Mouse (Mus musculus): ENCODE results near the gene Rps28.
"Not testable (repeated sequence)": the region's sequence is repeated elsewhere in the genome, so short reads cannot be mapped to it uniquely, and the experiment has no call there.

The Rps28 gene

GRCm38 (mm10) chr17:33824084-33824996, at the start of gene Rps28, which contains the start of gene Ndufa7:
Gene Rps28, minus strand, starts transcription at chr17:33824562.
Gene Ndufa7, plus strand, starts transcription at chr17:33824572.
- peak; percentile 98 to 100 for DNase-seq (ENCODE audit: inconsistent age in 2 of 2, low spot score in 1 of 2)

GRCm38 (mm10) chr17:33873537-33873936, 49.2 kb upstream of the Rps28 start, which contains the start of gene Gm7029:
Gene Gm7029, plus strand, starts transcription at chr17:33873837.
- DNase-seq (ENCODE audit: inconsistent age in 2 of 2, low spot score in 1 of 2), result not testable (repeated sequence)

- peak; percentile 63 to 84 for DNase-seq (ENCODE audit: inconsistent age in 2 of 2, low spot score in 1 of 2)
Observed at GRCm38 (mm10) chr17:33865330-33866030, 41.1 kb upstream of the Rps28 start.

- no peak for DNase-seq (ENCODE audit: inconsistent age in 2 of 2, low spot score in 1 of 2)
Observed at GRCm38 (mm10) chr17:33857816-33858215, 33.5 kb upstream of the Rps28 start.

DNA sequence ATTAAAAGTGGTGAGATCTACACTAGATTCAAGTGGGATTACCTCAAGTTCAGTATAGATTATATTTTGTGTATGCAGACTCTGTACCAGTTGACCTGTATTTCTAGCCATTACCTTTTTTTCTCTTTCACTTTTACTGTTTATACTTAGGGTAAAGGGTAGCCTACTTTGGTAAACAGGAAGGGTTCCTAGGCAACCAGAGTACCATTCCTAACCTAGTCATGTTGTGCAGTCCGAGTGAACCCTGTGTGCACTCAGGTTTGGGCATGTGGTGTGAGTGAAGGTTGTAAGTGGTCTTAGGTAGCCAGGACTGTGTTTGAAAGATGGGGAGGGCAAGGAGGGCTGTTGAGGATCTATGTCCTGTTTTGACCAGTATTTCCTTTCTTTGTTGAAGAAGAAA, 27.0 kb upstream of the Rps28 start:
- no peak for DNase-seq (ENCODE audit: inconsistent age in 2 of 2, low spot score in 1 of 2)

DNA sequence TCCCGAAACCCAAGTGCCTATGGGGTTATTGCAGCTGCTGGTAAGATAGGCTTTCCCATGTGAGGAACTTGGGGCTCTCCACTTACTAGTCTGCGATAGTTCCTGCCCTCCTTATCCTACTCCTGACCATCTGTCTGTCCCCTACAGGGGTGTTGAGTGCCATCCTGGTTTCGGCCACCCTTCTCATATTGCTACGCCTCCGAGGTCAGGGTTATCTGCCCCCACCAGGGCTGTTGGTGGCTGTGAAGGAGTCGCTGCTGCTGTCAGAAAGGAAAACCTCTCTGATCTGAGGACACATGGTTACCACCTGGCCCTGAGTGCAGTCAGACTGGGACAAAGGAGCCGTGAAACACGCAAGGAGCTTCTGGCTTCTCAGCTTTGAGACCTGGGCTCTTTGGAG, 23.8 kb upstream of the Rps28 start:
- DNase-seq (ENCODE audit: inconsistent age in 2 of 2, low spot score in 1 of 2), result no peak

GRCm38 (mm10) chr17:33844196-33844595, 19.8 kb upstream of the Rps28 start:
- no peak for DNase-seq (ENCODE audit: inconsistent age in 2 of 2, low spot score in 1 of 2)

GRCm38 (mm10) chr17:33842966-33843795, 18.8 kb upstream of the Rps28 start, which contains the start of gene Cd320:
Gene Cd320, plus strand, starts transcription at chr17:33843091.
- DNase-seq (ENCODE audit: inconsistent age in 2 of 2, low spot score in 1 of 2), result peak; percentile 93 to 98

DNA sequence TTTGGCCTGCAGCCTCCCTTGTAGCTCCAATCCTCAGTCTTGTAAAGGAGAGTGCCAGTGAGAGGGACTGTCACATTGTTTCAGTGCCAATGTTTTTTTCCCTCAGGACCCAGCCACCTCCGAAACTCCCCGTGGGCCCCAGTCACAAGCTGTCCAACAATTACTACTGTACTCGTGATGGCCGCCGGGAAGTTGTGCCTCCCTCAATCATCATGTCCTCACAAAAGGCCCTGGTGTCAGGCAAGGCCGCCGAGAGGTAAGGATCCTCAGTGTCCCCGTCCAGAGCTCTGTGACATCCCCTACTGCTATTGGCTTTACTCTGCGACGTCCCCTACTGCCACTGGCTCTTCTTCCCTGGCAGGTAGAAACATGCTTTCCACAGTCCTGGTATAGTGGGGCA, 5.2 kb upstream of the Rps28 start:
- DNase-seq (ENCODE audit: inconsistent age in 2 of 2, low spot score in 1 of 2), result peak; percentile 31 to 61

GRCm38 (mm10) chr17:33828892-33829291, 4.5 kb upstream of the Rps28 start:
- peak; percentile 92 to 97 for DNase-seq (ENCODE audit: inconsistent age in 2 of 2, low spot score in 1 of 2)

GRCm38 (mm10) chr17:33826850-33827249, 2.5 kb upstream of the Rps28 start:
- peak; percentile 70 to 92 for DNase-seq (ENCODE audit: inconsistent age in 2 of 2, low spot score in 1 of 2)

DNA sequence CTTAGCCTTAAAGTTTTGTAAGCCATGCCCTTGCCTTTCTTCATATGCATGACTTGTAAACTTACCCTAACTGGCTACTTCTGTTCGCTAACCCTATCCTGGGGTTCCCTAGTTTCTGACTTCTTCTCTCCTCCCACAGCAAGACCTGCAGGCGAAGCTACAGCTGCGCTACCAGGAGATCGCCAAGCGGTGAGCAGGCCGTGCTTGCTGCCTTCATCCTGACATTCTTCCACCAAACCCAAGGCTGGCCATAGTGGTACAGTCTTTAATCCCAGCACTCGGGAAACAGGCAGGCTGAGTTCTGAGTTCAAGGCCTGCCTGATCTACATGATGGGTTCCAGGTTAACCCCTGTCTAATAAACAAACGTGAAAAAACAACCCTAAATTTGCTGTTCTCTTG, 1.1 kb upstream of the Rps28 start:
- DNase-seq (ENCODE audit: inconsistent age in 2 of 2, low spot score in 1 of 2), result peak in 1 of 2 experiments; percentile 56

DNA sequence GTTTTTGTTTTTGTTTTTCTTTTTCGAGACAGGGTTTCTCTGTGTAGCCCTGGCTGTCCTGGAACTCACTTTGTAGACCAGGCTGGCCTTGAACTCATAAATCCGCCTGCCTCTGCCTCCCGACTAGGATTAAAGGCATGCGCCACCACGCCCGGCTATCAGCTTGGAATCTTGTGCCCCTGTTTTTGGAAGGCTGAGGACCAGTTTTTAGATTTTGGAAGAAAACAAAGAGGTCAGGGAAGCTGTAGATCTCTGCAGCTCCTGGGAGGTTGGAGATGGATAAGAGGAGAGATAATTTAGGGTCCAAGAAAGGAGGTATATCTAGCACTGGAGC, 602 bp upstream of the Rps28 start:
- DNase-seq (ENCODE audit: inconsistent age in 2 of 2, low spot score in 1 of 2), result peak in 1 of 2 experiments; percentile 74

DNA sequence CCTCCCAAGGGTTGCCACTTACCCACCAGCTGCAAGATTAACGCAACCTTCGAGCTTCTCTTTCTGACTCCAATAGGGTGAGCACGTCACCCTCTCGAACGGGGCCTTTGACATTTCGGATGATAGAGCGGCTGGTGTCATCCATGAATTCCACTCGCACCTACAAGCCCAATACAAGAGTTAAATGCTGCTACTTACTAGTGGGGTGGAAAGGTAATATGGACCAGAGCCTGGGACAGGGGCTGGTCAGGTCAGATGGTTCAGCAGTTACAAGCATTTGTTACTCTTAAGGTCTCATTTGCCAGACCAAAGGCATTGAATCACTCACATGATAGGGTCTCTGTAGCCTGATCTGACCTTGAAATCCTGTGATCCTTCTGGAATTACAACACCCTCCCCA, 1.2 kb downstream of the Rps28 start:
- DNase-seq (ENCODE audit: inconsistent age in 2 of 2, low spot score in 1 of 2), result peak in 1 of 2 experiments; percentile 62

GRCm38 (mm10) chr17:33822436-33822959, 1.9 kb downstream of the Rps28 start:
- DNase-seq (ENCODE audit: inconsistent age in 2 of 2, low spot score in 1 of 2), result peak in 1 of 2 experiments; percentile 36

DNA sequence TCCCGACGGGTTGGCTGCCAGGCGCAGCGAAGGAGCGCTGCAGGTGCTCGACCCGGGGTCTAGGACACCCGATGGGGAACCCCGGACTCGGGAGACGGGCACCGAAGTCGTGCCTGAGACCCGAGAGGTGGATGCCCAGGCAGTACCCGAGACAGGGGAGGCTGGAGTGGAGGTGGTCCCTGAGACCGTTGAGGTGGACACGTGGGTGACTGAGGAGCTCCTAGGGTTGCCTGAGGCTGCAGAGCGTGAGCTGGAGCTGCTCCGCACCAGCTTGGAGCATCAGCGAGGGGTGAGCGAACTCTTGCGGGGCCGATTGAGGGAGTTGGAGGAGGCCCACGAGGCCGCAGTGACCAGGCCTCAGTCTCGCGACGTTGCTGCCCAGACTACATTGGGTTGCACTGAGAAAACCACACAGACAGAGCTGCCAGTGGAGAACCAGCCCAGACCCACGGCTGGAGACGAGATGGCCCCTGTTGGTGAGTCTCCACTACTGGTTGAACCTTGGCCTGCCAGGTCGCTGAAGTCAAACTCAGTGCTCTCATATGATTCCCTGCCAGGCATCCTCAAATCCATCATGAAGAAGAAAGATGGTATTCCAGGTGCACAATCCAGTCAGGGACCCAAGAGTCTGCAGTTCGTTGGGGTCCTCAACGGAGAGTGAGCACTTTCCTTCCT, 6.3 kb downstream of the Rps28 start:
- DNase-seq (ENCODE audit: inconsistent age in 2 of 2, low spot score in 1 of 2), result no peak

- DNase-seq (ENCODE audit: inconsistent age in 2 of 2, low spot score in 1 of 2), result peak; percentile 94 to 97
Observed at GRCm38 (mm10) chr17:33817184-33817968, 7.0 kb downstream of the Rps28 start.

- no peak for DNase-seq (ENCODE audit: inconsistent age in 2 of 2, low spot score in 1 of 2)
Observed at GRCm38 (mm10) chr17:33816612-33817011, 7.8 kb downstream of the Rps28 start.

DNA sequence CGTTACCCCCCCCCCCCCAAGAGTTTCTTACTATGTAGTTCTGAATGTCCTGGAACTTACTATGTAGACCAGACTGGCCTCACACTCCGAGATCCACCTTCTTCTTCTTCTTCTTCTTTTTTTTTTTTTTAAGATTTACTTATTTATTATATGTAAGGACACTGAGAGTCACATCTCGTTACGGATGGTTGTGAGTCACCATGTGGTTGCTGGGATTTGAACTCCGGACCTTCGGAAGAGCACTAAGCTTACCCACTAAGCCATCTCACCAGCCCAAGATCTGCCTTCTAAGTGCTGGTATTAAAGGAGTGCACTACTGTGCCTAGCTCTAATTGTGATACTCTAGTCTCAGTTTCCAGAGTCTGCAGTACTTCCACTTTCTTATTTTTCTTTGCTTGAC, 9.0 kb downstream of the Rps28 start:
- no peak for DNase-seq (ENCODE audit: inconsistent age in 2 of 2, low spot score in 1 of 2)

Measured in adrenal gland, adult (tissue).